Mouse (Mus musculus): ENCODE measurements around the gene Mccc2. TPM values are rescaled to one million over a fixed set of nuclear protein-coding genes. Genes with fewer than 3 reads are reported as not detected.

Mccc2 gene
- polyA plus RNA-seq, 1 experiment from 2014 or later, result 35.1 TPM

DNA sequence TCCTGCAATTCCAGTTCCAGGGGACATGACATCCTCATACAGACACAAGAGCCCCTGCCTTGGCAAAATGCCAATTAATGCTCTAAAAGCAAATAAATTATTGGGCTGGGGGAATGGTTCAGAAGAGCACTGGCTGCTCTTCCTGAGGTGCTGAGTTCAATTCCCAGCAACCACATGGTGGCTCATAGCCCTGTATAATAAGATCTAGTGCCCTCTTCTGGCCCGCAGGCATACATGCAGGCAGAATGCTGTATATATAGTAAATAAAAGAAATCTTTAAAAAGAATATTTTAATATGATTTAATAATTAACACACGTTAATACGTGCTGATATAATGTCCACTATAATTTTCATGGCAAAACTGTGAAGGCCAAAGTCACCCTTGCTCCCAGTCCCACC is 17.3 kb downstream of the Mccc2 start:
- H3K9me3 ChIP-seq (ENCODE audit: control insufficient read depth, low read length), result no peaks in the 10 kb centered on the region
- 82% methylated on average over 3 of the region's 3 CpGs for WGBS
- no peak overlapping the region for H3K4me2 ChIP-seq (replicated peaks)
- no peak overlapping the region for H3K4me3 ChIP-seq (replicated peaks; ENCODE audit: low read length)
- ATAC-seq (ENCODE audit: low FRiP score) (no peak), DNase-seq (ENCODE audit: low spot score) (no peak)
- H3K27ac ChIP-seq, result no peak overlapping the region
- H3K36me3 ChIP-seq (replicated peaks; ENCODE audit: control insufficient read depth, insufficient read depth), result no peaks in the 10 kb centered on the region
- H3K27me3 ChIP-seq (ENCODE audit: control insufficient read depth, insufficient read depth, low read length), result no peaks in the 10 kb centered on the region
- H3K9ac ChIP-seq, result no peak overlapping the region
- no peaks in the 10 kb centered on the region for H3K4me1 ChIP-seq (replicated peaks; ENCODE audit: control insufficient read depth, insufficient read depth, low read length)

DNA sequence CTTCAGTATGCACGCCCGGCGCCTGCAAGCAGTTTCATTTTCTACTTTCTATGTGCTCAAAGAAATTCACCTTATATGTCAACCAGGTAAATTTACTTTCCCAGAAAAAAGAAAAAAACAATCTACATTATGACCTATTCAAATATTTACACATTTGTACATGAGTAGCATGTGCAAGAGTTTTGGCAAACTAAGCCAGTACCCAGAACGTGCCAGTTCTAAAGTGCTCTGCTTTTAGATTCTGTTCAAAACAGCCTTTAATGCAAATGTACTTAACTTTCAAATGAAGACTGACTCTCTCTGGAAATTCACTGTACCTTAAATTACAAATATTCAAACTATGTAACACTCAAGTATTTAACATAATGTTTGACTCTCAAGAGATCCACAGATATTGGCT is 25.8 kb downstream of the Mccc2 start:
- H3K4me1 ChIP-seq (replicated peaks; ENCODE audit: control insufficient read depth, insufficient read depth, low read length), result no peaks in the 10 kb centered on the region
- DNase-seq (ENCODE audit: low spot score) (no peak), ATAC-seq (ENCODE audit: low FRiP score) (no peak)
- no peak overlapping the region for H3K27ac ChIP-seq
- H3K4me2 ChIP-seq (replicated peaks), result no peak overlapping the region
- 96% methylated on average over 4 of the region's 4 CpGs for WGBS
- no peak overlapping the region for H3K9ac ChIP-seq
- H3K36me3 ChIP-seq (replicated peaks; ENCODE audit: control insufficient read depth, insufficient read depth), result peaks cover 32% of the 10 kb centered on the region
- no peak overlapping the region for H3K4me3 ChIP-seq (replicated peaks; ENCODE audit: low read length)
- H3K9me3 ChIP-seq (ENCODE audit: control insufficient read depth, low read length), result no peaks in the 10 kb centered on the region
- no peaks in the 10 kb centered on the region for H3K27me3 ChIP-seq (ENCODE audit: control insufficient read depth, insufficient read depth, low read length)

DNA sequence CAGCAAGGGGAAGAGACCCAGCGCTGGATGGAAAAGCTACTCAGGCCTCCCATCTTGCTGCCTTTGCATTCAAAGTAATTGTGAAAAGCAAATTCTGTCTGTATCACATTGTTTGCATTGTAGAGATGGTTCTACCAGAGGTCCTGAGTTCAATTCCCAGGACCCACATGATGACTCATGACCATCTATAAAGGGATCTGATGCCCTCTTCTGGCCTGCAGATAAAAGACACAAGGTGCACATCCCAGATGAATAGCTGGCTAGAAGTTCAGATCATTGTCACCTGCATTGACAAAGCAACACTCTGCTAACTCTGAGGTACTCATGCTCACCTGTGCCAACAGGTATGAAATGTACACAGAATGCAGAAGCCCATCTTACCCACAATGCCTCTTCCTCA is 32.1 kb downstream of the Mccc2 start:
- Histone ChIP-seq H3K4me2 (replicated peaks) (no peak overlapping the region), H3K9ac (no peak overlapping the region), H3K9me3 (ENCODE audit: control insufficient read depth, low read length) (no peaks in the 10 kb centered on the region), H3K27ac (no peak overlapping the region), H3K4me3 (replicated peaks; ENCODE audit: low read length) (no peak overlapping the region), H3K36me3 (replicated peaks; ENCODE audit: control insufficient read depth, insufficient read depth) (peaks cover 12% of the 10 kb centered on the region), H3K27me3 (ENCODE audit: control insufficient read depth, insufficient read depth, low read length) (no peaks in the 10 kb centered on the region), H3K4me1 (replicated peaks; ENCODE audit: control insufficient read depth, insufficient read depth, low read length) (no peaks in the 10 kb centered on the region)
- no peak for ATAC-seq (ENCODE audit: low FRiP score)
- 84% methylated on average over 1 of the region's 1 CpGs for WGBS
- no peak for DNase-seq (ENCODE audit: low spot score)

DNA sequence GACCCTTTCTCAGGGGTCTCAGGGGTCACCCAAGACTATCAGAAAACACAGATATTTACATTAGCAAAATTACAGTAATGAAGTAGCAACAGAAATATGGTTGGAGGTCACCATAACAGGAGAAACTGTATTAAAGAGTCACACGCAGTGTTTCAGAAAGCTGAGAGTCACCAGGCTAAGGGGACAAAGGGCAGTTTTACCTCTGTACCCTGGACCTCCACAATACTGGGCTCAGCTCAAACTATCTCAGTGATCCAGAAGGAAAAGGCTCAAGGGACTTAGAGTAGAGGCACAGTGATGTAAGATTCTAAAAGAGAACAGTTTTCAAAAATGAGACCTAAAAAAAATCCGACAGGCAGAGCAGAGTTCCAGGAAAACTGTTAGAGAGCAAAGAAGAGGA is 36.0 kb downstream of the Mccc2 start:
- H3K4me3 ChIP-seq (replicated peaks; ENCODE audit: low read length), result no peak overlapping the region
- no peak overlapping the region for H3K4me2 ChIP-seq (replicated peaks)
- WGBS, result 55% methylated on average over 2 of the region's 2 CpGs
- no peaks in the 10 kb centered on the region for H3K27me3 ChIP-seq (ENCODE audit: control insufficient read depth, insufficient read depth, low read length)
- peaks cover 4% of the 10 kb centered on the region for H3K36me3 ChIP-seq (replicated peaks; ENCODE audit: control insufficient read depth, insufficient read depth)
- no peaks in the 10 kb centered on the region for H3K9me3 ChIP-seq (ENCODE audit: control insufficient read depth, low read length)
- DNase-seq (ENCODE audit: low spot score) (no peak), ATAC-seq (ENCODE audit: low FRiP score) (no peak)
- no peak overlapping the region for H3K27ac ChIP-seq
- H3K4me1 ChIP-seq (replicated peaks; ENCODE audit: control insufficient read depth, insufficient read depth, low read length), result no peaks in the 10 kb centered on the region
- no peak overlapping the region for H3K9ac ChIP-seq

DNA sequence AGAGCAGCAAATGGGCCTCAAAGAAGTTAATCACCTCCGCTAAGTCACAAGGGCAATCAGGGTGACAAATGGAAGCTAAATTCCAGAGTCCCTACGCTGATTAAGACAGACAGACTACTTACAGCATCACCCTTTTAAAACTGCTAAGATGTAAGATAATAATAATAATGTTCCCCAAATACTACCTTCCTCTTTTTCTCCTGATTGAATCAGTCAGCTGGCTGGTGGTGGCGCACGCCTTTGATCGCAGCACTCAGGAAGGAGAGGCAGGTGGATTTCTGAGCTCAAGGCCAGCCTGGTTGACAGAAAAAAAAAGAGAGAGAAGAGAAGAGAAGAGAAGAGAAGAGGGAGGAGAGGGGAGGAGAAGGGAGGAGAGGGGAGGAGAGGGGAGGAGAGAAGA is 45.4 kb downstream of the Mccc2 start:
- peaks cover 9% of the 10 kb centered on the region for H3K36me3 ChIP-seq (replicated peaks; ENCODE audit: control insufficient read depth, insufficient read depth)
- no peak overlapping the region for H3K27ac ChIP-seq
- H3K9ac ChIP-seq, result no peak overlapping the region
- no peaks in the 10 kb centered on the region for H3K27me3 ChIP-seq (ENCODE audit: control insufficient read depth, insufficient read depth, low read length)
- ATAC-seq (ENCODE audit: low FRiP score), result no peak
- no peak for DNase-seq (ENCODE audit: low spot score)
- no peak overlapping the region for H3K4me3 ChIP-seq (replicated peaks; ENCODE audit: low read length)
- no peaks in the 10 kb centered on the region for H3K9me3 ChIP-seq (ENCODE audit: control insufficient read depth, low read length)
- 87% methylated on average over 5 of the region's 5 CpGs for WGBS
- H3K4me1 ChIP-seq (replicated peaks; ENCODE audit: control insufficient read depth, insufficient read depth, low read length), result no peaks in the 10 kb centered on the region
- no peak overlapping the region for H3K4me2 ChIP-seq (replicated peaks)

DNA sequence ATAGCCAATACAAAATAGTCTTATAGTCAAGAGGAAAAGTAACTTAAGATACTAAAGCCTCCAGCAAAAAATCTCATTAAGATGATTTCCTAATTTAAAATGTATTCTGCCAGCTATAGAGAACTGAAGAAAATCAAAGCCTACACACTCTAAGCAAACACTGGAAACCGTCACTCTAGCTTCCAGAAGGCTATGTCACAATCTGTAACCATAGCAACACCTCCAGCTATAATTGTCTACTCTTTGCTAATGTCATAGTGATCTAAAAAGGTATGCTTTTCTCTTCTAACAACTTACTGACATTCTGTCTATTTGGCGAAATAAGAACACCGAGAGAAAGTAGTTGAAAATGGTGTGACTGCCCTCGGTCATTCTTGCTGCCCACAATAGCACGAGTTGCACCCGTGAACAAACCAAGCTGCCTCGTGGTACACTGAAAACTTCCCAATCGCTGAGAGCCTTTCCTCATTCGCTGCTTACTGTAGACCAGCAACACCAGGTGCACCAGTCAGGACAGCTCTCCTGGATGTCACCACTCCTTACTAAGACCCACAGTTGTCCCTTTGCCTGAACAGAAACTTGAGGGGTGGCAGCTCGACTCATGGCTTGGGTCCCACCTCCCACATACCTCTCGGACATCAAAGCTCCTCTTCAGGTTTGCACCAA is 48.3 kb downstream of the Mccc2 start:
- no peak overlapping the region for H3K9ac ChIP-seq
- 0 out of 2 replicates have a peak, but pooled peaks cover 8% of the 10 kb centered on the region for H3K36me3 ChIP-seq (replicated peaks; ENCODE audit: control insufficient read depth, insufficient read depth)
- no peak overlapping the region for H3K4me2 ChIP-seq (replicated peaks)
- H3K4me3 ChIP-seq (replicated peaks; ENCODE audit: low read length), result no peak overlapping the region
- H3K27ac ChIP-seq, result no peak overlapping the region
- no peaks in the 10 kb centered on the region for H3K27me3 ChIP-seq (ENCODE audit: control insufficient read depth, insufficient read depth, low read length)
- whole genome bisulfite sequencing, result 76% methylated on average over 11 of the region's 11 CpGs
- DNase-seq (ENCODE audit: low spot score) (no peak), ATAC-seq (ENCODE audit: low FRiP score) (0 out of 2 replicates have a peak, but pooled peaks have one; percentile 21)
- no peaks in the 10 kb centered on the region for H3K9me3 ChIP-seq (ENCODE audit: control insufficient read depth, low read length)
- no peaks in the 10 kb centered on the region for H3K4me1 ChIP-seq (replicated peaks; ENCODE audit: control insufficient read depth, insufficient read depth, low read length)

DNA sequence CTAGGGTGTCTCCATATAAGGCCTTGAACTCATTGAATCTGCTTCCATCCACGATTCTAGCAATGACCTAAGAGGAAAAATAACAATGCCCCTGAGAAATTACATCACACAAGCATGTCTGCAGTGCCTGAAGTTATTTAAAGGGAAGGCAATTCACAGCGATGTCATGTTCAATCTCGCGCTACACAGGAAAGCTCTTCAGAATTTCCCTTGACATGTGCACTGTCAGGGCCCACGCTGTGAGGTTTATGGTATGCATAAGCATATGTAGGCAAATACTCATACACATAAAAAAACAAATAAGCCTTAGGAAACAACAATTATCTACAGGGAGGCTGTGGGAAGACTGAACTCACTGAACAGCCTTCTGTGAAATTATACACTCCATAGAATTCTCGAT is 51.6 kb downstream of the Mccc2 start:
- Histone ChIP-seq H3K27ac (0 out of 2 replicates have a peak overlapping the region, but pooled peaks have one; percentile 17), H3K9me3 (ENCODE audit: control insufficient read depth, low read length) (no peaks in the 10 kb centered on the region)
- peak; percentile 41 for DNase-seq (ENCODE audit: low spot score)

DNA sequence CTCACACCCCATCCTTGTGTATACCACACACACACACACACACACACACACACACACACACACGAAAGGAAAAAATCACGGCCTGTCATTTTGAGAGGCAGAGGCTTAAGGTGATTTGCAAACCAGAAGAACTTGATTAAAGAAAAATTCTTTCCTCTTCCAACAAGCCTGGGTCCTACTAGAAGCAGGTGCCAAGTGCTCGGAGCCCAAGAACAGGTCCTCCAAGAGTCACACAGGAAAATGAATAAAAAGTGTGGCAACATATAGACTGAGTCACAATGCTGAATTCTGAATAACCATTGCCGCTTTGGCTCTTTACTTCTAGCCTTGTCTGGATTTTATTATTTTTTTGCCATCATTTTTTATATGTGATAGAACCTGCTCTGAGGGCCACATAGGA is 53.8 kb downstream of the Mccc2 start:
- ATAC-seq (ENCODE audit: low FRiP score), result no peak
- H3K9me3 ChIP-seq (ENCODE audit: control insufficient read depth, low read length), result no peaks in the 10 kb centered on the region
- H3K36me3 ChIP-seq (replicated peaks; ENCODE audit: control insufficient read depth, insufficient read depth), result 0 out of 2 replicates have a peak, but pooled peaks cover 5% of the 10 kb centered on the region
- no peak overlapping the region for H3K4me2 ChIP-seq (replicated peaks)
- H3K27ac ChIP-seq, result no peak overlapping the region
- no peak for DNase-seq (ENCODE audit: low spot score)
- 91% methylated on average over 4 of the region's 4 CpGs for WGBS
- H3K27me3 ChIP-seq (ENCODE audit: control insufficient read depth, insufficient read depth, low read length), result no peaks in the 10 kb centered on the region
- no peak overlapping the region for H3K4me3 ChIP-seq (replicated peaks; ENCODE audit: low read length)
- H3K9ac ChIP-seq, result no peak overlapping the region
- H3K4me1 ChIP-seq (replicated peaks; ENCODE audit: control insufficient read depth, insufficient read depth, low read length), result no peaks in the 10 kb centered on the region

More for the DNA sequence above, 51.6 kb downstream of the Mccc2 start:
- Histone ChIP-seq H3K9ac (no peak overlapping the region), H3K4me1 (replicated peaks; ENCODE audit: control insufficient read depth, insufficient read depth, low read length) (no peaks in the 10 kb centered on the region), H3K36me3 (replicated peaks; ENCODE audit: control insufficient read depth, insufficient read depth) (0 out of 2 replicates have a peak, but pooled peaks cover 3% of the 10 kb centered on the region), H3K4me3 (replicated peaks; ENCODE audit: low read length) (no peak overlapping the region), H3K4me2 (replicated peaks) (no peak overlapping the region), H3K27me3 (ENCODE audit: control insufficient read depth, insufficient read depth, low read length) (no peaks in the 10 kb centered on the region)
- 71% methylated on average over 6 of the region's 6 CpGs for WGBS
- ATAC-seq (ENCODE audit: low FRiP score), result peak; percentile 59; the same call in 1 of the 2 replicates

DNA sequence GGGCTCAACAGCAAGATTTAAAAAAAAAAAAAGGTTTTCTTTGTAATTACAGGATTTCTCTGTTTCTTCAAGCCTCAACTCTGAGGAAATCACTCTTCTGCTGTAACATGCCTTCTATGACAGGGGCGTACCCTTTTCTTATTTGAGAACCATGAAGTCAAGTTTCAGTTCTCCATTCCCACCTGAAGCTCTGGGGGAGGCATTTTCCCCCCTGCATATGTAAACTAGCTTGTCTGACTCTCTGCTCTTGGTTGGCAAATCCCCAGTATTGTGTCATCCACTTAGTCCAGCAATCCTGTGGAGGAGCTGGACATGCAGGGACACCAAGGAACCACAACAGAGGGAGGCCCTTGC is 59.9 kb downstream of the Mccc2 start:
- Histone ChIP-seq H3K36me3 (replicated peaks; ENCODE audit: control insufficient read depth, insufficient read depth) (peaks cover 5% of the 10 kb centered on the region; the same call in 1 of the 2 replicates), H3K4me3 (replicated peaks; ENCODE audit: low read length) (no peak overlapping the region), H3K9ac (no peak overlapping the region), H3K27me3 (ENCODE audit: control insufficient read depth, insufficient read depth, low read length) (no peaks in the 10 kb centered on the region), H3K9me3 (ENCODE audit: control insufficient read depth, low read length) (peaks cover 4% of the 10 kb centered on the region; the same call in 1 of the 2 replicates), H3K27ac (no peak overlapping the region), H3K4me2 (replicated peaks) (no peak overlapping the region), H3K4me1 (replicated peaks; ENCODE audit: control insufficient read depth, insufficient read depth, low read length) (no peaks in the 10 kb centered on the region)
- 93% methylated on average over 1 of the region's 1 CpGs for WGBS
- DNase-seq (ENCODE audit: low spot score) (no peak), ATAC-seq (ENCODE audit: low FRiP score) (no peak)
